ENCODE assay signal across 14 mouse cellular contexts in the genomic region with DNA sequence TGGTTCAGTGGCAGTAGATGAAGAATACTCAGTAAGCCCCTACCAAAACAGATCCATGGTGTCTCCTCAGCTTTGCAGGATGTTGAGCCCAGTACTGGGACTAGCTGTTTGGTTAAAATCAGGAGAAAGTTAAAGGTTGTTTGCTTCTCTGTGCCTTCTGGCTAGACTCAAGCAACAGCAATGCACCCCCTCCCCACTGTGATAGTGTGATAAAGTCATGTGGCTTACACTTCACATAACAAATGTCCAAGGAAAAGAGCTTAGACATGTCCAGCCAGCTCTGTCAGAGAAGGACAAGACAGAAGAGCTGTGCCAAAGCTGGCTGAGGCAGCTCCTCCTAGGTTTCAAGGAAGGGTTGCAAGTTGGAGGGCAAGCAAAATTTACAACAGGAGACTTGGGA.
DNase-seq lines count a peak whose midpoint lies in the region; ATAC-seq lines count a peak whose summit lies in the region.
"Had no signal": no experiment of that assay in that cellular context is flagged by ENCODE, and none has a peak within 500 bp of the region (broad histone marks: within the 10 kb centered on the region; RNA-seq: fewer than 3 reads in every experiment).

No protein-coding gene starts in this region.

- peak overlapping the region; percentile 16; the same call in 1 of the 2 replicates for H3K27ac ChIP-seq in heart, embryonic 13.5 days (replicated peaks)
- no peak overlapping the region for H3K27ac ChIP-seq in heart, embryonic 11.5 days (ENCODE audit: low read depth, low read length)
- peak overlapping the region; percentile 1 for H3K27ac ChIP-seq in kidney, embryonic 16.5 days (ENCODE audit: low read length)
- H3K27ac ChIP-seq in stomach, embryonic 14.5 days (ENCODE audit: low read length) = peak overlapping the region; percentile 66; the same call in 1 of the 2 replicates
- H3K27ac ChIP-seq: embryonic facial prominence, embryonic 12.5 days; limb, embryonic 13.5 days; neural tube, embryonic 12.5 days had no signal

- no peak overlapping the region for H3K9ac ChIP-seq in heart, embryonic 13.5 days
- no peak overlapping the region for H3K9ac ChIP-seq in heart, embryonic 11.5 days (ENCODE audit: low read depth, low read length)
- H3K9ac ChIP-seq in kidney, embryonic 16.5 days (replicated peaks; ENCODE audit: low read length) = no peak overlapping the region
- no peak overlapping the region for H3K9ac ChIP-seq in stomach, embryonic 14.5 days (replicated peaks; ENCODE audit: low read depth, low read length)
- H3K9ac ChIP-seq: embryonic facial prominence, embryonic 12.5 days; limb, embryonic 13.5 days; neural tube, embryonic 12.5 days had no signal

- H3K27me3 ChIP-seq in heart, embryonic 13.5 days (replicated peaks) = no peaks in the 10 kb centered on the region
- no peaks in the 10 kb centered on the region for H3K27me3 ChIP-seq in heart, embryonic 11.5 days (ENCODE audit: control insufficient read depth, insufficient read depth, low read length)
- H3K27me3 ChIP-seq in kidney, embryonic 16.5 days (ENCODE audit: insufficient read depth, low read length) = no peaks in the 10 kb centered on the region
- H3K27me3 ChIP-seq in stomach, embryonic 14.5 days (ENCODE audit: control insufficient read depth, insufficient read depth, low read length) = no peaks in the 10 kb centered on the region
- H3K27me3 ChIP-seq: embryonic facial prominence, embryonic 12.5 days; limb, embryonic 13.5 days; neural tube, embryonic 12.5 days had no signal

- H3K36me3 ChIP-seq in heart, embryonic 13.5 days = peaks cover 93% of the 10 kb centered on the region
- peaks cover 10% of the 10 kb centered on the region; the same call in 1 of the 2 replicates for H3K36me3 ChIP-seq in heart, embryonic 11.5 days (ENCODE audit: control insufficient read depth, insufficient read depth, low read length)
- peaks cover 13% of the 10 kb centered on the region; the same call in 1 of the 2 replicates for H3K36me3 ChIP-seq in kidney, embryonic 16.5 days (ENCODE audit: insufficient read depth, low read length)
- peaks cover 7% of the 10 kb centered on the region; the same call in 1 of the 2 replicates for H3K36me3 ChIP-seq in stomach, embryonic 14.5 days (ENCODE audit: control insufficient read depth, insufficient read depth, low read length)

- no peak overlapping the region for H3K4me2 ChIP-seq in heart, embryonic 13.5 days
- no peak overlapping the region for H3K4me2 ChIP-seq in heart, embryonic 11.5 days
- H3K4me2 ChIP-seq in kidney, embryonic 16.5 days (replicated peaks; ENCODE audit: low read depth, low read length) = no peak overlapping the region
- H3K4me2 ChIP-seq in stomach, embryonic 14.5 days (replicated peaks; ENCODE audit: low read depth, low read length) = no peak overlapping the region
- H3K4me2 ChIP-seq: embryonic facial prominence, embryonic 12.5 days; limb, embryonic 13.5 days; neural tube, embryonic 12.5 days had no signal

- DNase-seq in kidney, postnatal 36 days = no peak
- peak; percentile 13 for DNase-seq in adipocyte (ENCODE audit: low spot score)
- DNase-seq in neural tube, embryonic 10.5 days (ENCODE audit: extremely low spot score, low spot score) = no peak
- DNase-seq: adrenal gland, postnatal 25 days; cerebellum, adult 2 months; right cerebral cortex, postnatal 14 days; thymus, postnatal 36 days had no signal

- no peak for ATAC-seq in heart, embryonic 13.5 days (ENCODE audit: extremely low read depth, insufficient number of reproducible peaks, low FRiP score, low TSS enrichment)
- ATAC-seq in heart, embryonic 11.5 days (replicated peaks; ENCODE audit: insufficient number of reproducible peaks, low FRiP score, low TSS enrichment) = no peak
- peak; percentile 19; the same call in 1 of the 2 replicates for ATAC-seq in kidney, embryonic 16.5 days (ENCODE audit: low FRiP score, low TSS enrichment)
- ATAC-seq in stomach, embryonic 14.5 days (ENCODE audit: insufficient number of reproducible peaks, insufficient read depth, low FRiP score, low read depth) = no peak

- H3K9me3 ChIP-seq in heart, embryonic 13.5 days = no peaks in the 10 kb centered on the region
- no peaks in the 10 kb centered on the region for H3K9me3 ChIP-seq in heart, embryonic 11.5 days (replicated peaks; ENCODE audit: control insufficient read depth, low read length)
- no peaks in the 10 kb centered on the region for H3K9me3 ChIP-seq in kidney, embryonic 16.5 days (ENCODE audit: low read length)
- H3K9me3 ChIP-seq in stomach, embryonic 14.5 days (ENCODE audit: control insufficient read depth, low read depth, low read length) = no peaks in the 10 kb centered on the region
- H3K9me3 ChIP-seq: embryonic facial prominence, embryonic 12.5 days; limb, embryonic 13.5 days; neural tube, embryonic 12.5 days had no signal

- H3K4me1 ChIP-seq in heart, embryonic 13.5 days = peaks cover 10% of the 10 kb centered on the region
- H3K4me1 ChIP-seq in heart, embryonic 11.5 days (ENCODE audit: control insufficient read depth, insufficient read depth, low read length) = 0 out of 2 replicates have a peak, but pooled peaks cover 3% of the 10 kb centered on the region
- no peaks in the 10 kb centered on the region for H3K4me1 ChIP-seq in kidney, embryonic 16.5 days (ENCODE audit: insufficient read depth, low read length)
- peaks cover 3% of the 10 kb centered on the region; the same call in 1 of the 2 replicates for H3K4me1 ChIP-seq in stomach, embryonic 14.5 days (ENCODE audit: control insufficient read depth, insufficient read depth, low read length)
- H3K4me1 ChIP-seq: embryonic facial prominence, embryonic 12.5 days; limb, embryonic 13.5 days; neural tube, embryonic 12.5 days had no signal

- no peak overlapping the region for H3K4me3 ChIP-seq in heart, embryonic 13.5 days
- no peak overlapping the region for H3K4me3 ChIP-seq in heart, embryonic 11.5 days (ENCODE audit: low read depth, low read length)
- no peak overlapping the region for H3K4me3 ChIP-seq in kidney, embryonic 16.5 days (ENCODE audit: low read length)
- no peak overlapping the region for H3K4me3 ChIP-seq in stomach, embryonic 14.5 days (ENCODE audit: low read depth, low read length)
- H3K4me3 ChIP-seq: embryonic facial prominence, embryonic 12.5 days; limb, embryonic 13.5 days; neural tube, embryonic 12.5 days had no signal
